Mouse (Mus musculus): ENCODE measurements around the gene Lrp2.

DNA sequence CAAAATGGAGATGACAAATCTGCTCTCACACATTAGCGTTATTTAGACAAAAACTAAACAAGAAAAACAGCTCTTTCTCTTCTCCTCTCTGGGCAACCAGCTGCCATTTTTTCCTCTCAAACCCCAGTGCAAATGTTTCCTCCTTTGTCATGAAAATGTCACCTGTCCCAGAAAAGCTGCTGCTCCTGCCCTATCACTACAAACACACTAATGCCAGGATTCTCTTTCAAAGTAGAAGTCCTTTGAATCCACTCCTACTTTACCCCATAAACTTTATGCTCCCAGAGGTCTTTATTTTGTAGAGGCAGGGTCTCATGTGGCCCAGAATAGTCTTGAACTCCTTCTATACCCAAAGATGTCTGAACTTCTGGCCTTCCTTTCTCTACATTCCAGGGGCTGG lies 6.7 kb upstream of the Lrp2 start:
- TF ChIP-seq CTCF (IDR thresholded peaks at IDR 0.05; ENCODE audit: low read depth, low read length): no peak
- no peak for TF ChIP-seq POLR2A (IDR thresholded peaks at IDR 0.05; ENCODE audit: borderline replicate concordance, low read depth, low read length)

Measured in bone marrow macrophage, adult 2 months (primary cell).